Mouse (Mus musculus) adrenal gland (tissue): Measurements from ENCODE around the gene Gm13289.
"Not testable (repeated sequence)": the region's sequence is repeated elsewhere in the genome, so short reads cannot be mapped to it uniquely, and the experiment has no call there.

Experiments used
- intact Hi-C: fragments of 180-260 bp; cut with DNase I; formaldehyde crosslinking; loops from one replicate; pipeline ENCODE4 v1.15.1; 2025
- long read RNA-seq, 2 experiments: library from polyadenylated mRNA; unstranded; transcript quantifications; one replicate each; pipeline ENCODE4 v2.0.0; 2020; ENCODE audit warnings: borderline replicate concordance in 1 of 2; ENCODE audit not compliant: insufficient replicate concordance in 1 of 2

Gene Gm13289
- long read RNA-seq, experiment 1, result 0 reads
- long read RNA-seq, experiment 2, result 0 reads

- intact Hi-C loops, result not testable (repeated sequence)
These were observed at the start of gene Gm13289 for GRCm38 (mm10) chr4:88776622-88777021. Gm13289 (plus strand) TSS chr4:88776922.

GRCm38 (mm10) chr4:88727324-88727723, 49.4 kb upstream of the Gm13289 start:
- intact Hi-C loops, result loop anchor here (1.0 kb wide), 1 partner anchor 31 kb away; no protein-coding TSS in a partner anchor

GRCm38 (mm10) chr4:88738480-88738879, 38.2 kb upstream of the Gm13289 start:
- intact Hi-C loops, result no loop called here

- intact Hi-C loops, result no loop called here
These were observed 37.7 kb upstream of the Gm13289 start for GRCm38 (mm10) chr4:88739036-88739435.

- intact Hi-C loops, result no loop called here
These were observed 35.3 kb upstream of the Gm13289 start for GRCm38 (mm10) chr4:88741426-88741825.

- intact Hi-C loops, result no loop called here
These were observed 33.9 kb upstream of the Gm13289 start for GRCm38 (mm10) chr4:88742771-88743371.

GRCm38 (mm10) chr4:88744207-88744606, 32.5 kb upstream of the Gm13289 start:
- intact Hi-C loops, result no loop called here

- intact Hi-C loops, result no loop called here
These were observed 26.8 kb upstream of the Gm13289 start for GRCm38 (mm10) chr4:88749926-88750325.

GRCm38 (mm10) chr4:88754818-88755340, 21.8 kb upstream of the Gm13289 start, which contains the start of gene Gm13271:
Gm13271 (plus strand) TSS chr4:88754868.
- intact Hi-C loops, result not testable (repeated sequence)

- intact Hi-C loops, result not testable (repeated sequence)
These were observed 19.9 kb upstream of the Gm13289 start for GRCm38 (mm10) chr4:88756581-88757513.

- intact Hi-C loops, result not testable (repeated sequence)
These were observed 19.1 kb upstream of the Gm13289 start for GRCm38 (mm10) chr4:88757628-88758031.

GRCm38 (mm10) chr4:88758751-88759150, 18.0 kb upstream of the Gm13289 start:
- intact Hi-C loops, result not testable (repeated sequence)

GRCm38 (mm10) chr4:88759610-88760268, 17.0 kb upstream of the Gm13289 start, which contains the start of gene Gm13283:
Gm13283 (plus strand) TSS chr4:88760119.
- intact Hi-C loops, result not testable (repeated sequence)

- intact Hi-C loops, result not testable (repeated sequence)
These were observed 16.3 kb upstream of the Gm13289 start for GRCm38 (mm10) chr4:88760431-88760830.

GRCm38 (mm10) chr4:88761776-88762175, 14.9 kb upstream of the Gm13289 start:
- intact Hi-C loops, result not testable (repeated sequence)

GRCm38 (mm10) chr4:88762341-88762740, 14.4 kb upstream of the Gm13289 start:
- intact Hi-C loops, result not testable (repeated sequence)

- intact Hi-C loops, result not testable (repeated sequence)
These were observed 13.2 kb upstream of the Gm13289 start for GRCm38 (mm10) chr4:88763384-88764018.

- intact Hi-C loops, result not testable (repeated sequence)
These were observed 3.2 kb upstream of the Gm13289 start, which contains the start of gene Gm13290 for GRCm38 (mm10) chr4:88773534-88773933. Gm13290 (plus strand) TSS chr4:88773834.

- intact Hi-C loops, result not testable (repeated sequence)
These were observed 2.8 kb downstream of the Gm13289 start, which contains the start of gene Gm13272 for GRCm38 (mm10) chr4:88779550-88779949. Gm13272 (plus strand) TSS chr4:88779850.

GRCm38 (mm10) chr4:88780320-88780719, 3.6 kb downstream of the Gm13289 start:
- intact Hi-C loops, result not testable (repeated sequence)

GRCm38 (mm10) chr4:88781831-88782230, 5.1 kb downstream of the Gm13289 start, which contains the start of gene Ifnz:
Ifnz (plus strand) TSS chr4:88782131.
- intact Hi-C loops, result not testable (repeated sequence)
